Mouse (Mus musculus): ENCODE results near the gene Anks1b. TPM values are rescaled to one million over a fixed set of nuclear protein-coding genes. Genes with fewer than 3 reads are reported as not detected.

The Anks1b gene
- polyA plus RNA-seq, 1 experiment from 2014 or later, result 1.6 TPM

GRCm38 (mm10) chr10:90370751-90371150 lies 497.4 kb downstream of the Anks1b start:
- H3K9me3 ChIP-seq (replicated peaks), result no peaks in the 10 kb centered on the region
- no peaks in the 10 kb centered on the region for H3K4me1 ChIP-seq
- no peak overlapping the region for H3K27ac ChIP-seq (replicated peaks)
- no peak for DNase-seq (ENCODE audit: low spot score)
- no peaks in the 10 kb centered on the region for H3K27me3 ChIP-seq (ENCODE audit: low read depth, poor library complexity, severe bottlenecking)
- H3K4me3 ChIP-seq, result no peak overlapping the region
- H3K36me3 ChIP-seq, result no peaks in the 10 kb centered on the region
- 90% methylated on average over 3 of the region's 3 CpGs for WGBS

GRCm38 (mm10) chr10:90373469-90373868 lies 500.2 kb downstream of the Anks1b start:
- Histone ChIP-seq H3K27me3 (ENCODE audit: low read depth, poor library complexity, severe bottlenecking) (no peaks in the 10 kb centered on the region), H3K27ac (replicated peaks) (no peak overlapping the region), H3K4me1 (no peaks in the 10 kb centered on the region), H3K4me3 (no peak overlapping the region), H3K36me3 (no peaks in the 10 kb centered on the region), H3K9me3 (replicated peaks) (no peaks in the 10 kb centered on the region)
- 29% methylated on average over 4 of the region's 4 CpGs for WGBS
- peak; percentile 22 for DNase-seq (ENCODE audit: low spot score)

DNA sequence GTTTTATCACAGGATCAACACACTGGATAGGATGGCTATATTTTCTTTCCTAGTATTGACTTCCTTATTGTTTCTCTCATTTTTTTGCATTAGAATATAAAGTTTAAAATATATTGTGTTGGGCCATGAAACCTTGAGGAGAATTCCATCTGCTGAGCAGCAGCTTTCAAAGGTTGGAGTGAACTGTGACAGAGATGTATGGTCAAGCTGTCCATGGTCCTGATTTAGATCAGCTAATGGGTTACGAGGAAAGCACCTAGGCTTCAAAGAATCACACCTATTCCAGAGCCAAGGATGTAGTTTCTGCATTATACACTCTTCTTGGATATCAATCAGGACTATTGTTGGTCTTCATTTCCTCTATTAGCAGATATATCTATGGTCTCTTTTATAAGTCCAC lies 503.3 kb downstream of the Anks1b start:
- no peaks in the 10 kb centered on the region for H3K4me1 ChIP-seq
- H3K27me3 ChIP-seq (ENCODE audit: low read depth, poor library complexity, severe bottlenecking), result no peaks in the 10 kb centered on the region
- no peak overlapping the region for H3K4me3 ChIP-seq
- no peaks in the 10 kb centered on the region for H3K36me3 ChIP-seq
- DNase-seq (ENCODE audit: low spot score), result no peak
- H3K27ac ChIP-seq (replicated peaks), result no peak overlapping the region
- H3K9me3 ChIP-seq (replicated peaks), result no peaks in the 10 kb centered on the region
- WGBS, result 81% methylated on average over 1 of the region's 1 CpGs

GRCm38 (mm10) chr10:90380062-90380461 lies 506.8 kb downstream of the Anks1b start:
- DNase-seq (ENCODE audit: low spot score), result no peak
- WGBS, result 81% methylated on average over 1 of the region's 1 CpGs
- Histone ChIP-seq H3K4me1 (no peaks in the 10 kb centered on the region), H3K36me3 (no peaks in the 10 kb centered on the region), H3K27me3 (ENCODE audit: low read depth, poor library complexity, severe bottlenecking) (no peaks in the 10 kb centered on the region), H3K27ac (replicated peaks) (no peak overlapping the region), H3K9me3 (replicated peaks) (no peaks in the 10 kb centered on the region), H3K4me3 (no peak overlapping the region)

GRCm38 (mm10) chr10:90380704-90381339 lies 507.5 kb downstream of the Anks1b start:
- Histone ChIP-seq H3K36me3 (no peaks in the 10 kb centered on the region), H3K27ac (replicated peaks) (no peak overlapping the region), H3K9me3 (replicated peaks) (no peaks in the 10 kb centered on the region), H3K27me3 (ENCODE audit: low read depth, poor library complexity, severe bottlenecking) (no peaks in the 10 kb centered on the region), H3K4me1 (no peaks in the 10 kb centered on the region), H3K4me3 (no peak overlapping the region)
- DNase-seq (ENCODE audit: low spot score), result no peak
- WGBS, result 82% methylated on average over 8 of the region's 8 CpGs

- no peak for DNase-seq (ENCODE audit: low spot score)
- Histone ChIP-seq H3K4me3 (no peak overlapping the region), H3K27me3 (ENCODE audit: low read depth, poor library complexity, severe bottlenecking) (no peaks in the 10 kb centered on the region), H3K27ac (replicated peaks) (no peak overlapping the region), H3K4me1 (no peaks in the 10 kb centered on the region), H3K36me3 (no peaks in the 10 kb centered on the region), H3K9me3 (replicated peaks) (no peaks in the 10 kb centered on the region)
- 92% methylated on average over 4 of the region's 4 CpGs for WGBS
These were observed 527.1 kb downstream of the Anks1b start for GRCm38 (mm10) chr10:90400382-90400781.

- Histone ChIP-seq H3K4me1 (no peaks in the 10 kb centered on the region), H3K9me3 (replicated peaks) (no peaks in the 10 kb centered on the region), H3K27ac (replicated peaks) (no peak overlapping the region), H3K4me3 (no peak overlapping the region), H3K27me3 (ENCODE audit: low read depth, poor library complexity, severe bottlenecking) (no peaks in the 10 kb centered on the region), H3K36me3 (no peaks in the 10 kb centered on the region)
- WGBS, result 87% methylated on average over 2 of the region's 2 CpGs
- no peak for DNase-seq (ENCODE audit: low spot score)
These were observed 535.2 kb downstream of the Anks1b start for GRCm38 (mm10) chr10:90408484-90408883.

DNA sequence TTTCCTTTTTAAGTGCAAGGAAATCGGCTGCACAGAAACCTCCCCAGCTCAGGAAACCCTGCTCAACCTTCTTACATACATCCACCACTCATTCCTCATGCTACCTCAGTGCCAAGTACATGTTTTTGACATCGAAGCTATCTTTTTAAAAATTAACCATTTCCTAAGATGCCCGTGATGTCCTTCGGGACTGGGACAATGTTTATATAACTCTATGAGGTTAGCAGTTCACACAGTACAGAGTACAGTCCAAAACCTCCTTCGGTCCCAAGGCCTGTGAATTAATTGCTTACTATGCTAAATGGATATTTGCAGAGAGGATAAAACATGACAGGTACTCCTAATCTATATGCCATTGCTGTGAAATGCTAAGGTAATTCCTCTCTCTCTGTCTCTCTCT lies 558.2 kb downstream of the Anks1b start:
- Histone ChIP-seq H3K36me3 (no peaks in the 10 kb centered on the region), H3K4me1 (no peaks in the 10 kb centered on the region), H3K27ac (replicated peaks) (no peak overlapping the region), H3K9me3 (replicated peaks) (no peaks in the 10 kb centered on the region), H3K27me3 (ENCODE audit: low read depth, poor library complexity, severe bottlenecking) (no peaks in the 10 kb centered on the region), H3K4me3 (no peak overlapping the region)
- no peak for DNase-seq (ENCODE audit: low spot score)
- WGBS, result 89% methylated on average over 5 of the region's 5 CpGs

DNA sequence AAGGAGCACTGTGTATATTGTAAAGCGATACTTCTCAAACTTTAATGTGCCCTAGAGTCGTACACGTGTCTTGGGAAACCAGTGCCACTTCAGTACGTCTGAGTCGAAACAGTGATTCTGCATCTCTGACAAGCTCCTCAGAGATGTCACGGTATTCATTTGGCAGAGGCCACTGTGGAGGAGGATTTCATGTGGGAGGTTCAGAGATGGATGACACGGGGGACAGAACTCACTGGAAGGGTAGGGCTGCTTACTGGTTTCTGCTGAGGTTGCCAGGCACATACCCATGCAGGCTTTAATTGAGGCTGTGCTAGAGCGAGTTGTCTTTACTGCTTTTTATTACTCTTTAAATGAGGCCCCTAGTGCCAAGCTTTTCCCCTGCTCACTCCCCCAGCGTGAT lies 558.7 kb downstream of the Anks1b start:
- no peak for DNase-seq (ENCODE audit: low spot score)
- no peaks in the 10 kb centered on the region for H3K9me3 ChIP-seq (replicated peaks)
- H3K4me1 ChIP-seq, result no peaks in the 10 kb centered on the region
- H3K27ac ChIP-seq (replicated peaks), result no peak overlapping the region
- WGBS, result 83% methylated on average over 9 of the region's 9 CpGs
- H3K4me3 ChIP-seq, result no peak overlapping the region
- no peaks in the 10 kb centered on the region for H3K36me3 ChIP-seq
- H3K27me3 ChIP-seq (ENCODE audit: low read depth, poor library complexity, severe bottlenecking), result no peaks in the 10 kb centered on the region

GRCm38 (mm10) chr10:90432479-90432878 lies 559.2 kb downstream of the Anks1b start:
- H3K27ac ChIP-seq (replicated peaks), result no peak overlapping the region
- H3K27me3 ChIP-seq (ENCODE audit: low read depth, poor library complexity, severe bottlenecking), result no peaks in the 10 kb centered on the region
- no peaks in the 10 kb centered on the region for H3K36me3 ChIP-seq
- no peaks in the 10 kb centered on the region for H3K4me1 ChIP-seq
- 75% methylated on average over 12 of the region's 12 CpGs for WGBS
- DNase-seq (ENCODE audit: low spot score), result no peak
- H3K4me3 ChIP-seq, result no peak overlapping the region
- H3K9me3 ChIP-seq (replicated peaks), result no peaks in the 10 kb centered on the region

DNA sequence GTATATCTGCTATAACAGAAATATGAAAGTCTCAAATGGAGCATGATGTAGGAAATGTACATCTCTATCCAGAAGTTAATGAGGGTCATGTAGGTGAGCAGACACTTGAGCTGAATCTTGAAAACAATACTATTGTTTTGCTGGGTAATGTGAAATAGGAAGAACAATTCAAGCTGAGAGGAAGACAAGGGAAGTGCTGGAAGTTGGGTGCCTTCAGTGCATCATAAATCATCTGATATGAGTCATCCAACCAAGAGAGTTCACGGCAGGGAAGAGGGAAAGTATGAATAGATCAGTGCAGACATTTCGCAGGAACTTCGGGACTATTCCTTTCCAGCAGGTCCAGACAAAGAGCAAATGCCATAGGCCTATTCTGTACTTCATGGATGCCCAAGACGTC lies 567.7 kb downstream of the Anks1b start:
- no peak overlapping the region for H3K4me3 ChIP-seq
- H3K9me3 ChIP-seq (replicated peaks), result no peaks in the 10 kb centered on the region
- no peak for DNase-seq (ENCODE audit: low spot score)
- H3K4me1 ChIP-seq, result no peaks in the 10 kb centered on the region
- no peaks in the 10 kb centered on the region for H3K27me3 ChIP-seq (ENCODE audit: low read depth, poor library complexity, severe bottlenecking)
- WGBS, result 87% methylated on average over 4 of the region's 4 CpGs
- no peaks in the 10 kb centered on the region for H3K36me3 ChIP-seq
- H3K27ac ChIP-seq (replicated peaks), result no peak overlapping the region

- H3K4me3 ChIP-seq, result no peak overlapping the region
- no peak for DNase-seq (ENCODE audit: low spot score)
- H3K27me3 ChIP-seq (ENCODE audit: low read depth, poor library complexity, severe bottlenecking), result no peaks in the 10 kb centered on the region
- no peaks in the 10 kb centered on the region for H3K9me3 ChIP-seq (replicated peaks)
- WGBS, result 78% methylated on average over 1 of the region's 1 CpGs
- no peaks in the 10 kb centered on the region for H3K4me1 ChIP-seq
- H3K36me3 ChIP-seq, result no peaks in the 10 kb centered on the region
- no peak overlapping the region for H3K27ac ChIP-seq (replicated peaks)
These were observed 568.3 kb downstream of the Anks1b start for GRCm38 (mm10) chr10:90441656-90442055.

GRCm38 (mm10) chr10:90464906-90465305 lies 591.6 kb downstream of the Anks1b start:
- no peak for DNase-seq (ENCODE audit: low spot score)
- Histone ChIP-seq H3K4me1 (peaks cover 4% of the 10 kb centered on the region; the same call in 1 of the 2 replicates), H3K27me3 (ENCODE audit: low read depth, poor library complexity, severe bottlenecking) (peaks cover 64% of the 10 kb centered on the region), H3K36me3 (no peaks in the 10 kb centered on the region), H3K9me3 (replicated peaks) (no peaks in the 10 kb centered on the region), H3K27ac (replicated peaks) (no peak overlapping the region), H3K4me3 (no peak overlapping the region)
- 80% methylated on average over 2 of the region's 2 CpGs for WGBS

DNA sequence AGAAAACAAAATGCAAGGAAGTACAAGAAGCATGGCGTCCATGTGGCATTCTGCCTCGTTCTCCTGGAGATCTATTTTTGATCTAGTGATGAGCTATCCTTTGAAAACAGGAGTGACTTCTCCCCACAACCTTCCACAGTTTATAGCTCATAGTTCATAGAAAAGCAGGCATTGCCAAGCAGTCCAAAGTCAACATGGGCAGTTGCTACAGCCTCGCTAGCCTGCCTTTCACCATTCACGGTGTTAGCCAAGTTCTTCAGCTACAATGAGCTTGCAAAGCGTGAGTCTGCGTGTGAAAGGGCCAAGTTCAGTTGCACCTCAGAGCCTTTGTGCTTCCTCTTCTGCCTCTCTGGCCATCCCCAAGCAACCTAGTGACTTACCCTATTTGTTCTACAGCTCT lies 592.1 kb downstream of the Anks1b start:
- Histone ChIP-seq H3K27me3 (ENCODE audit: low read depth, poor library complexity, severe bottlenecking) (peaks cover 69% of the 10 kb centered on the region), H3K36me3 (no peaks in the 10 kb centered on the region), H3K9me3 (replicated peaks) (no peaks in the 10 kb centered on the region), H3K4me1 (peaks cover 4% of the 10 kb centered on the region; the same call in 1 of the 2 replicates), H3K4me3 (no peak overlapping the region), H3K27ac (replicated peaks) (no peak overlapping the region)
- DNase-seq (ENCODE audit: low spot score), result no peak
- 94% methylated on average over 6 of the region's 6 CpGs for WGBS

Data from midbrain, embryonic 10.5 days (tissue).